Mouse (Mus musculus): ENCODE measurements at regions not wholly inside any gene's neighbourhood (a gene's known extent, or its start where the extent isn't known, plus 50 kb on each side); places are given as distances from the start of the nearest gene placed in this dataset.

DNA sequence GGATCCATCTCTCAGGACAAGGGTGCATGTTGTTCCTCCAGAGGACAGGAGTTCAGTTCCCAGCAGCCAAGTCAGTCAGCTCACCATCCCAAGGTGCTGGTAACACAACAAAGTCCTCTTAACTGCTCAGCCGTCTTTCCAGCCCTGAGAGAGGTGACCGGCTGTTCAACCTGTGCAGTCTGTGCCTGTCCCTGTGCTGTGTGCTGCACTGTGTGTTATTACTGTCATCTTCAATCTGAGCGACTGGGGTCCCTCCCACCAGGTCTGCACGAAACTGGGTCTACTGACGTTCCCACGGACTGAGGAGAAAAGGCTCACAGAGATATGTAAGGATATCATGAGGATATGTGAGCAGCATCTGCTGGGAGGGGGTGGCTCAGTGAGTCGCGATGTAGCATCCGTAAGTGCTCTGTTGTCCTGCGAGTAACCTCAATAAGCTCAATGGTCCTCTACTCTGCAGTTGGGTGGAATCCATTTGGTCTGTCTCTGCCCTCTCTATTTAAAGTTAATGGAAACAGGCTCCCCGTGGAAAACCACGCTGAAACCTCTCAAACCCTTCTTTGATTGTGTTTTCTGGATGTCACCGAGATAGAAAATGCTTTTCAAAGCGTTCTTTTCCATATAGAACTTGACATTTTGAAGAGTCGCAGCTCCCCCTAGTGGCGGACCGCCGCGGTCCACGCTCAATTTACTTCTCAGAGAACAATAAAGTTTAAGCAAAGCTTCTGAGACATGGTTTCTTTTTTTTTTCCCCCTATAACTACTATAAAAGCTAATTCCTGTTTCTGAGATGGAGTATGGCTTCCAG is 87.1 kb upstream of the Intu start:
- in situ Hi-C loops (cut with MseI, MboI) = no loop called here

DNA sequence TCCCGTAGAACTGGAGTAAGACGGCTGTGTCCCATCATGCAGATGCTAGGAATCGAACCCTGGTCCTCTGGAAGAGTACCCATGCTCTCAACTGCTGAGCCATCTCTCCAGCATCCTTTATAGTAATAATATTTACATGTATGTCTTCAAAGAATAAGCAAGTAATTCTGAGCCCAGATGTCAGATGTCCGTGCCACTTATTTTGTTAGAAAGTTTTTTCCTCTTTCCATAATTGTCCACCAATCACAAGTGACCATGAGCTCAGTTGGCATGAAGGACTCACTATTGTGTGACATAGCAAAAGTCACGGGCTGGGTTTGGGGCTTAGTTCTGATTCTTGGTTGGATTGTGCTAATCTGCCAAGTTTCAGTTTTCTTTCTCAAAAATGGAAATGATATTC is 78.1 kb upstream of the Intu start:
- in situ Hi-C loops (cut with MseI, MboI) = no loop called here

- in situ Hi-C loops (cut with MseI, MboI) = no loop called here
Measured at GRCm38 (mm10) chr3:40453552-40453951, 77.5 kb upstream of the Intu start.

DNA sequence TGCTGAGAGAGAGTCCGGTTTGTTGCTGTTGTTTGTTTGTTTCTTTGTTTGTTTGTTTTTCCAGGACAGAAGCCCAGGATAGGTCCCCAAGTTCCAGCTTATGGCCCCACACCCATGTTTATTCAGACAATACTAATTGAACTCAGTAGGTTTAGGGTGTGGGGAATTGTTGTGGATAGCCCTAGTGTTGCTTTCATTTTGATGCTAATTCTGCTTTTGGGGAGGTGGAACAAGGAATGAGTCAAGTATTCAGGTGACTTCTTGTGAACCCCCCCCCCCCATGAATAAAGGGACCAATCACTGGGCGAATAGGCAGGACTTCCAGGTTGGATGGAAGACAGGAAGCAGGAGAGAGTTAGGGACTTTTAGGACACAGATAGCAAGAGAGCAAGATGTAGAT is 75.0 kb upstream of the Intu start:
- in situ Hi-C loops (cut with MseI, MboI) = no loop called here

DNA sequence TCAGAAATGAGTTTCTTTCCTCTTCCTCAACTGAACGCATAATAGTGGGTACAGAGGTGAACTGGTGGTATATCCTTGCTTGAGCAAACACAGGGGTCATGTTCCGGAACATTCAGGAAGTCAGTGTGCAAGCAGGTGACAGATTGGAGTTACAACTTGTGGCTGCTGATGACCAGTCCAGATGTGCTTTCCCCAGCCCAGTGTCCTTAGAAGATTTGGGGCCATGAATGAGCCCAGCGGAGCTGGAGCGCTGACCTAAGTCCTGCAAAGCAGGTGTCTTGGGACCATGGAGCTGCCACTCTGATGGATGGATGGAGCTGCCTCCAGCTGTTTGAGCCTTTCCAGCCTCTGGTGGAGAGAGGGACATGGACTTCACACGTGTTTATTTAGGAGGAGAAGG is 72.6 kb upstream of the Intu start:
- in situ Hi-C loops (cut with MseI, MboI) = no loop called here

- in situ Hi-C loops (cut with MseI, MboI) = no loop called here
Measured at GRCm38 (mm10) chr3:40463446-40463845, 67.6 kb upstream of the Intu start.

DNA sequence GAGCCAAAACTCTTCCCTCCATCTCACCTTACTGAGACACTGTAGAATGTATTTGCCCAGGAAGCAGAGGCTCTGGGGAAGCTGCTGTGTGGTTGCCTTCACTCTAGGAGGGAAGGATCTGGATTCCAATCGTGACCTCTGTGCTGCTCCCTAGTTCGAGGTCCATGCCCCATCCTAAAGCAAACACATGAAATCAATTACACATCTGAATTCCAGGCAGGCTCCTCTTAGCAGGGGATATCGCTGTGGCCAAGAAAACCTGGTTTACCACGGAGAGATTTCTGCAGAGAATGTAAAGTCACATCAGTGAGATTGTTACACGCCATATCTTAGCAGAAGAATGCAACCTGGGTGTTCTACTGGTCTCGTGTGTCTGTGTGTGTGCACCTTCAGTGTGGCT is 61.0 kb upstream of the Intu start:
- in situ Hi-C loops (cut with MseI, MboI) = no loop called here

GRCm38 (mm10) chr3:40472766-40473165 is 58.3 kb upstream of the Intu start:
- in situ Hi-C loops (cut with MseI, MboI) = no loop called here

GRCm38 (mm10) chr3:40480258-40480951 is 50.7 kb upstream of the Intu start:
- in situ Hi-C loops (cut with MseI, MboI) = no loop called here
